28 mouse cellular contexts compared by ENCODE assay signal in the genomic region with DNA sequence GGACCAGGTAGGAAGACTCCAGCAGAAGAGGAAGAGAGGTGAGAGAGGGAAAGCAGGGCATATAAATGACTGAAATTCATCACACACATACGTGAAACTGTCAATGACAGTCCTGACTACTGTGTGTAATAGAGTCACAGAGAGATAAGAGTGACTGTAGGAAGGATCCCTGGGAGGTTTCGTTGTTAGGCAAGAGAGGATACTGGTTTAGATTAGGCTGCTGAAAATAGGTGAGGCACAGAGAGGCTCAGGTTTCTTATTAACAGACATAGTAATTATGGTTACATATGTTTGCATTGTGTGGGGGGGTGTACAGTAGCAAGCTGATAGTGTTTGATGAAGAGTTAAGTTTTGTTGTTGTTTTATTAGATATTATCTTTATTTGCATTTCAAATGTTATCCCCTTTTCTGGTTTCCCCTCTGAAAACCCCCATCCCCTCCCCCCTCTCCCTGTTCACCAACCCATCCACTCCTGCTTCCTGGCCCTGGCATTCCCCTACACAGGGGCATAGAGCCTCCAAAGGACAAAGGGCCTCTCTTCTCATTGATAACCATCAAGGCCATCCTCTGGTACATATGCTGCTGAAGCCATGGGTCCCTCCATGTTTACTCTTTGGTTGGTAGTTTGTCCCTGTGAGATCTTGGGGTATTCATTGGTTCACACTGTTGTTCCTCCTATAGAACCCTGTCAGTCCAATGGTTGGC.
"Had no signal": no experiment of that assay in that cellular context is flagged by ENCODE, and none has a peak within 500 bp of the region (broad histone marks: within the 10 kb centered on the region; RNA-seq: fewer than 3 reads in every experiment).

No protein-coding gene starts in this region.

- H3K36me3 ChIP-seq: embryonic facial prominence, embryonic 10.5 days; embryonic facial prominence, embryonic 12.5 days; embryonic facial prominence, embryonic 13.5 days; embryonic facial prominence, embryonic 15.5 days; forebrain, embryonic 10.5 days; forebrain, embryonic 12.5 days; forebrain, embryonic 15.5 days had no signal

- H3K9me3 ChIP-seq: embryonic facial prominence, embryonic 10.5 days; embryonic facial prominence, embryonic 12.5 days; embryonic facial prominence, embryonic 13.5 days; embryonic facial prominence, embryonic 15.5 days; forebrain, embryonic 10.5 days; forebrain, embryonic 12.5 days; forebrain, embryonic 13.5 days; forebrain, embryonic 15.5 days had no signal

- H3K4me2 ChIP-seq: embryonic facial prominence, embryonic 12.5 days; embryonic facial prominence, embryonic 13.5 days; embryonic facial prominence, embryonic 15.5 days; forebrain, embryonic 12.5 days; forebrain, embryonic 13.5 days; forebrain, embryonic 15.5 days had no signal

- ATAC-seq: forebrain, embryonic 13.5 days; forebrain, embryonic 14.5 days; forebrain, embryonic 15.5 days; forebrain, embryonic 16.5 days; forebrain, postnatal 0 days had no signal

- H3K4me1 ChIP-seq: embryonic facial prominence, embryonic 12.5 days; embryonic facial prominence, embryonic 13.5 days; embryonic facial prominence, embryonic 15.5 days; forebrain, embryonic 12.5 days; forebrain, embryonic 13.5 days; forebrain, embryonic 15.5 days had no signal

- H3K27me3 ChIP-seq: embryonic facial prominence, embryonic 12.5 days; embryonic facial prominence, embryonic 13.5 days; embryonic facial prominence, embryonic 15.5 days; forebrain, embryonic 12.5 days; forebrain, embryonic 13.5 days; forebrain, embryonic 15.5 days had no signal

- H3K4me3 ChIP-seq: embryonic facial prominence, embryonic 10.5 days; embryonic facial prominence, embryonic 12.5 days; embryonic facial prominence, embryonic 13.5 days; embryonic facial prominence, embryonic 15.5 days; erythroblast, embryonic 14.5 days; forebrain, embryonic 10.5 days; forebrain, embryonic 12.5 days; forebrain, embryonic 13.5 days; forebrain, embryonic 15.5 days; gastrocnemius, adult 2 months; heart, adult 2 months had no signal

- DNase-seq: cerebellum, adult 8-10 months; cerebellum, adult 9-10 months; cerebellum, adult 9-11 months; cerebellum, postnatal 10 days; cerebellum, postnatal 14 days; cerebellum, postnatal 25 days; cerebellum, postnatal 36 days; embryo, embryonic 11 days; forebrain, postnatal 0 days; gastrocnemius, adult 2 months; gastrocnemius, postnatal 10 days; gastrocnemius, postnatal 14 days; gastrocnemius, postnatal 25 days; gastrocnemius, postnatal 36 days; heart, adult 11 months; heart, adult 18-20 months; heart, adult 2 months had no signal

- H3K9ac ChIP-seq: embryonic facial prominence, embryonic 12.5 days; embryonic facial prominence, embryonic 13.5 days; embryonic facial prominence, embryonic 15.5 days; forebrain, embryonic 12.5 days; forebrain, embryonic 13.5 days; forebrain, embryonic 15.5 days; forebrain, postnatal 0 days had no signal

- H3K27ac ChIP-seq: embryonic facial prominence, embryonic 10.5 days; embryonic facial prominence, embryonic 12.5 days; embryonic facial prominence, embryonic 13.5 days; embryonic facial prominence, embryonic 15.5 days; forebrain, embryonic 10.5 days; forebrain, embryonic 12.5 days; forebrain, embryonic 13.5 days; forebrain, embryonic 15.5 days; gastrocnemius, adult 2 months; heart, adult 2 months had no signal
